Mouse (Mus musculus) ES-E14 (cell line): ENCODE results near the gene Adsl.
A peak's percentile ranks its signal among the peaks of the same experiment; 100 is the strongest.

Source experiments
- CHD2 ChIP-seq: IDR thresholded peaks from 2 replicates; pipeline ENCODE4 v1.6.1; 2014; ENCODE audit warnings: mild to moderate bottlenecking, low read depth, low read length, inconsistent platforms
- ZC3H11A ChIP-seq: IDR thresholded peaks from 2 replicates; pipeline ENCODE4 v1.6.1; 2012; ENCODE audit warnings: low read depth, mild to moderate bottlenecking, inconsistent platforms, low read length, borderline replicate concordance
- ZNF384 ChIP-seq: IDR thresholded peaks from 2 replicates; pipeline ENCODE4 v1.6.1; 2012; ENCODE audit warnings: low read depth, low read length, inconsistent platforms

DNA sequence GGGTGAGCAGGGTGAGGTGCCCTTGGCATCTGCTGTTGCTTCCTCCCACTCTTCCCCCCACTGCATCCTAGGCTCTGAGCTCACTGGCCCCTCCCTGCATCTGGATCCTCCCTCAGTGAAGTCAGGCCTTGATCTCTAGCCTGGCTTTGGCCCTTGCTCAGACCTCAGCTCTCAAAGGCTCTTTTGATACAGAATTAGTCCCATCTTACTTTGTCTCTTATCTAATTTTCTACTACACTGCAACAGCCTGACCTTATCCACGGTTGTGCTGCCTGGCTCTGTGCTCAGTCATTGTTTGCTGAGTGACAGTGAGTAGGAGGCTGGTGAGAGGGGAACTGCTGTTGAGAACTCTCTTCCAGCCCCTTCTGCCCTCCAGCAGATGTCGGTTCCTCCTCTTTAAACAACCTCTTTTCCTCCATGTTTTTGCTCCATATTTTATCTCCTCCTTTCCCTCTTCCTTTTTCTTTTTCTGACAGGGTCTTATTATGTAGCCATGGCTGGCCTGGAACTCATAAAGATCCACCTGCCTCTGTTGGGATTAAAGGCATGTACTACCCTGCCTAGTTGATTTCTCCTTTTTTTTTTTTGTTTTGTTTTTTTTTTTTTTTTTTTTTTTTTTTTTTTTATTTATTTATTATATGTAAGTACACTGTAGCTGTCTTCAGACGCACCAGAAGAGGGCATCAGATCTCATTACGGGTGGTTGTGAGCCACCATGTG, 52.3 kb downstream of the Adsl start:
- peak; percentile 84 for TF ChIP-seq ZNF384
- TF ChIP-seq ZC3H11A: no peak
- no peak for TF ChIP-seq CHD2
